Mouse (Mus musculus): Measurements from ENCODE around the gene Gm5089.
"Not testable (repeated sequence)": the region's sequence is repeated elsewhere in the genome, so short reads cannot be mapped to it uniquely, and the experiment has no call there.

Gene Gm5089

GRCm38 (mm10) chr14:122464763-122465741 lies 14.1 kb upstream of the Gm5089 start, which contains the start of gene Zic5:
Gene Zic5 (minus strand): TSS chr14:122465677.
- DNase-seq (ENCODE audit: inconsistent age in 2 of 2, low spot score in 1 of 2): peak; percentile 17 to 57

DNA sequence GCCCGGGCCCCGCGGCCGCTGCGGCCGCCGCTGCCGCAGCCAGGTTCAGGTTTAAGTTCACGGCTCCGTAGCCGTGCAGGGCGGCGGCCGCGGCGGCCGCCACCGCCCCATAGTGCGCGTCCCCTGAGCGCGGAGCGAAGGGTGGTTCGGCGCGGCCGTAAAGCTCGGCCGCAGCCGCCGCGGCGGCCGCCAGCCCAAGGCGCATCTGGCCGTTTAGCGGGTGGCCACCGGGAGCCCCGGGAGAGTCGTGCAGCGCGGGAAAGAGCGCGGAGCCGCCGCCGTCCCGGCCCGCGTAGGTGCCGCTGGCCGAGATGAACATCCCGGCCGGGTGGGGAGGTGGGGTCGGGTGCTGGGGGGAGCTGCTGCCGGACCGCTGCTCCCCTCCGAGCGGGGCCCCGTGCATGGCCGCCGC lies 13.4 kb upstream of the Gm5089 start:
- DNase-seq (ENCODE audit: inconsistent age in 2 of 2, low spot score in 1 of 2): no peak

DNA sequence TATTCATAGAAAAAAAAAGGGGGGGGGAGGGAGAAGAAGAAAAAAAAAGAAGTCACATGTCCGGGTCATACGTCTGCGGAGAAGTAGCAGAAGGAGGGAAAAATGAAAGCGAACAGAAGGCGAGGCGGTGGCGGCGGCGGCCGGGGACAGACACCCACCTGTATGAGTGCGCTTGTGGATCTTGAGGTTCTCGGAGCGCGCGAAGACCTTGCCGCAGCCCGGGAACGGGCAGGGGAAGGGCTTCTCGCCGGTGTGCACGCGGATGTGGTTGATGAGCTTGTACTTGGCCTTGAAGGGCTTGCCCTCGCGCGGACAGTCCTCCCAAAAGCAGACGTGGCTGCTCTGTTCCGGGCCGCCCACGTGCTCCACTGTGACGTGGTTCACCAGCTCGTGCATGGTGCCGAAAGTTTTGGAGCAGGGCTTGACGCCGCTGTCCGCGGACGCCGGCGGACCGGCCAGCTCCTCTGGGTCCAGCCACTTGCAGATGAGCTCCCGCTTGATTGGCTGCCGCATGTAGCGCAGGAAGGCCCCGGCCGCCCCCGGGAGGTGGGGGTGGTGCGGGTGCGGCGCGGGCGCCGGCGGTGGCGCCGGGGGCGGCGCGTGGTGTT lies 12.9 kb upstream of the Gm5089 start:
- DNase-seq (ENCODE audit: inconsistent age in 2 of 2, low spot score in 1 of 2): peak; percentile 54 to 82

DNA sequence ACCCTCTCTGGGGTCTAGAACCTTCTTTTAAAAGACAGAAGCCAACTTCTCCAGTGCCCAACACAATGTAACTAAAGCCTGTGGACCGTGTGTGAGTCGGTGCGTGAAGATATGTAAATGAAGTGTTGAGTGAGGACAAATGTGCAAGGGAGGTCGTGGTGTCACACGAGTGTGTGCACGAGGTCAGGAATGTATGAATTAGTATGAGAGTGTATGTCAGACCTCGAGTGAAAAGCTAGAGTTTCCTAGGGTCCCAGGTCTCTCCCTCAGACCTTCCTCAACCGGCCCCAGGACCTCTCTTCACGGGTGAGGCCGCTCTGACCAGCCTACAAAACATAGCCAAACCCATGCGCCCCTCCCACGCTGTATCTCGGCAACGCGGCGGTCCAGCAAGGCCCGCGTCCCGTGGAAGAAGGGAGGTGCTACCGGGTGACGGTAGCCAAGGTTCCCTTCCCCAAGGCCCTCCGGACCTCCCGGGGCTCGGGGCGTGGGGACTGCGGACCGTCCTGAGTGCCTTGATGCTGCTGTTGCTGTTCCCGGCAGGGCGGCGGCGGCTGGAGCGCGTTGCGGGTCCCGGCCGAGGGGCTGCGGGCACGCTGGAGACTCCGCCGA lies 12.3 kb upstream of the Gm5089 start:
- DNase-seq (ENCODE audit: inconsistent age in 2 of 2, low spot score in 1 of 2): peak in 1 of 2 experiments; percentile 53

- DNase-seq (ENCODE audit: inconsistent age in 2 of 2, low spot score in 1 of 2): no peak
Measured at GRCm38 (mm10) chr14:122462689-122463079, 11.8 kb upstream of the Gm5089 start.

DNA sequence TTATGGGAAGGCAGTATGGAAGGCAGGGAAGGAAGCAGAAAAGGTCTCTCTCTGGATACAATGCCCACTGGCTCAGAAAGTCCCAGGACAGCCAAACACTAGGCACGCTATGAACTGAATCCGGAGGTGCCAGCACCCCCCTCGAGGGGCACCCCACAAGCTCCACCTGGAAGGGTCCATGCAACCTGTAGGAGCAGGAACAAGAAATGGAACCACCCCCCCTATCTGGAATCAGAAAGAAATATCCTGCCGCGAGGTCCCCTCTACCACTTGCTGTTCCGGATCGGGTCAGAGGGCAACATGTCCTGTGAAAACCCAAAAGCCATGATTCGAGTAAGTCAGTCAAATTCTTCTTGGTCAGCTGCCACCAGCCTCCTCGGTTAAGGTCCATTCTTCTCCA lies 11.1 kb upstream of the Gm5089 start:
- DNase-seq (ENCODE audit: inconsistent age in 2 of 2, low spot score in 1 of 2): no peak

DNA sequence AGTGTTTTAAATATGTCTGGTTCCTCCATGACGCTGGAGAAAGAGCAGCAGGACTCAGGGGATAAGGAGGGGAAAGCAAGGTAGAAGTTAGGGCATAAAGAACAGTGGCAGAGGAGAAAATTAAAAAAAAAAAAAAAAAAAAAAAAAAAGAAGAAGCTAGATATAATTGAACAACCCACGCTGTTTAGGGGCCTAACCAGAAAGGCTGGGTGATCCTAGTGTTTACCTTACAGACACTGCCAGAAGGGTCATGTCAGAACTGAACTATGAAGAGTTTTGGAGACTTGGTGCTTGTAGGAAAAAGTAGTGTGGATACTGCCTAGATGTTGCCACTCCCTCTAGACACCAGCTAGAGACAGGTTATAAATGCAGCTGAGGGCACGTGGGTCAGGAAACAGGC lies 10.6 kb upstream of the Gm5089 start:
- DNase-seq (ENCODE audit: inconsistent age in 2 of 2, low spot score in 1 of 2): no peak

- DNase-seq (ENCODE audit: inconsistent age in 2 of 2, low spot score in 1 of 2): no peak
Measured at GRCm38 (mm10) chr14:122460226-122460625, 9.3 kb upstream of the Gm5089 start.

- DNase-seq (ENCODE audit: inconsistent age in 2 of 2, low spot score in 1 of 2): no peak
Measured at GRCm38 (mm10) chr14:122459776-122460175, 8.9 kb upstream of the Gm5089 start.

DNA sequence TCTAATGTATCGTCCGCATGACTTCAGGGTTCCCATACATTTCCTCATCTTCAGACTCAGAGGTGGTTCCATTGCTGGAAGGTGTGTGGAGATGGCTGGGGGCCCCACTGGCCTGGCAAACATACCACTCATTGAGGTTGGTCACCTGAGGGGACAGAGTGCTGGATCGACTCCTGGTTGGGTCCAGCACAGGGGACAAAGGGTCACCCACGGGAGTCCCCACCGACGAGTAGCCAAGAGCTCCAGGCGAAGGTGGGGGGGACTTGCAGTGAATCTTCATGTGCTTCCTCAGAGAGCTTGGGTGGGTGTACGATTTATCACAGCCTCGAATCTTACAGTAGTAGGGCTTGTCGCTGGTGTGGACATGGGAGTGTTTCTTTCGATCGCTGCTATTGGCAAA lies 8.4 kb upstream of the Gm5089 start:
- not testable (repeated sequence) for DNase-seq (ENCODE audit: inconsistent age in 2 of 2, low spot score in 1 of 2)

- DNase-seq (ENCODE audit: inconsistent age in 2 of 2, low spot score in 1 of 2): no peak
Measured at GRCm38 (mm10) chr14:122455562-122455958, 4.6 kb upstream of the Gm5089 start.

GRCm38 (mm10) chr14:122454901-122455561 lies 4.1 kb upstream of the Gm5089 start:
- DNase-seq (ENCODE audit: inconsistent age in 2 of 2, low spot score in 1 of 2): no peak

DNA sequence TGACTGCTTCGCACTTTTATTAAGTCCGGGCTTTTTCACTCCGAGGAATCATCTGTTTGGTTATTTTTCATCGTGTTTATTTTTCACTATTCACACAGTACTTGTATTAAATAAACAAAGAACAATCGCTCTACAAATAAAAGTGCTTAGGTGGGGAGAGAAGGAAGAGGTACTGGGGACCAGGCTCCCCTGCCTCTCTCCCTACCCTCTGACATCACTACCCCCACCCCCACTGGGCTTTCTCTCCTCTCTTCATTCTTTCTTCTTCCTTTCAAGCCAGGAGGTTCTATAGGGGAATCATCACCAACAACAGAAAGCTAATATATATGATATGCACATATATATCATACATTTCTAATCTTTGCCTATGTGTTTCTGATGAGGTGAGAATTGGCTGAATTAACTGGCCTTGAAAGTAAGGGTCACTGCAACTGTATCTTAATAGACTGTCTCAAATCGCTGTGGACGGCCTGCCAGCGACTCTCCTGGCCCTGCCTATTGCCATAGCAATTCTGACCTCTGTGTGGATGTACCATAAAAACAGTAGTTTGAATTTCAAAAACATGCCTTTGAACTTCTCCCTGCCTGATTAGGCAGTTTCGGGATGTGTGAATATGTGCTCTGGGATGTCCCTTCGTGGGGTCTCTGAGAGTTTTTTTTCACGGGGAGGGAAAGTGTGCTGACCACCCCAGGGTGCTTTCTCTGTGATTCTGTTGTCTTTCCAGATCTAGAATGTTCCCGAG lies 3.3 kb upstream of the Gm5089 start:
- no peak for DNase-seq (ENCODE audit: inconsistent age in 2 of 2, low spot score in 1 of 2)

GRCm38 (mm10) chr14:122453388-122453995 lies 2.6 kb upstream of the Gm5089 start:
- DNase-seq (ENCODE audit: inconsistent age in 2 of 2, low spot score in 1 of 2): peak in 1 of 2 experiments; percentile 53

DNA sequence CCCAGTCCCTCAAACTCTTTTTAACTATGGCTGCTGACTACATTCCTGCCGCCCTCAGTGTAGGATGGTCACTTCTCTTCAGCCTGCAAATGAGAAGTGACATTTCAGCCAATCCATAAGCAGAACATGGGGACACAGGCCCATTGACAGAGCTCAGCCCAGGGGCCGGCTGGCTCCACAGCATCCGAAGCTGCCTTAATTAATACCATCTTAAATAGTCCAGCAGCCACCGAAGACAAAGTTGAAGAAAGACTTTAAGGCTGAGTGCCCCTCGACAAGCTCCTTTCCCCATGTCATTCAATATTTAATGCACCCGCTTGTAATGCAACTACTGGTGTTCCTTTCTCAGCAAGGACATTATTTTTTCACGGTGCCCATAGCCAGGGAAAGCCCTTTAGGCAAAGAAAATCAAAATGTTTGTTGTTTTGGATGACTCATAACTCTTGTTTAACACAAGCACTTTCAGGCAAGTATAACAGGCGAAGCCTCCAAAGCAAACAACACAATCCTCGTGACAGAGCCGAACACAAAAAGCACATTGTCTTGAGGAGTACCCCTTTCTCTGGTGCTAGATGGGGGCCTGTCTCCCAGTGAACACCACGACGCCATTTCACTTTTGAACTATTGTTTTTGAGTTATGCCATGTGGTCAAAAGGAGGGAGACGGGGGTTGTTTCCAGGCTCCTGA lies 1.9 kb upstream of the Gm5089 start:
- no peak for DNase-seq (ENCODE audit: inconsistent age in 2 of 2, low spot score in 1 of 2)

- DNase-seq (ENCODE audit: inconsistent age in 2 of 2, low spot score in 1 of 2): no peak
Measured at GRCm38 (mm10) chr14:122451551-122452145, 733 bp upstream of the Gm5089 start.

DNA sequence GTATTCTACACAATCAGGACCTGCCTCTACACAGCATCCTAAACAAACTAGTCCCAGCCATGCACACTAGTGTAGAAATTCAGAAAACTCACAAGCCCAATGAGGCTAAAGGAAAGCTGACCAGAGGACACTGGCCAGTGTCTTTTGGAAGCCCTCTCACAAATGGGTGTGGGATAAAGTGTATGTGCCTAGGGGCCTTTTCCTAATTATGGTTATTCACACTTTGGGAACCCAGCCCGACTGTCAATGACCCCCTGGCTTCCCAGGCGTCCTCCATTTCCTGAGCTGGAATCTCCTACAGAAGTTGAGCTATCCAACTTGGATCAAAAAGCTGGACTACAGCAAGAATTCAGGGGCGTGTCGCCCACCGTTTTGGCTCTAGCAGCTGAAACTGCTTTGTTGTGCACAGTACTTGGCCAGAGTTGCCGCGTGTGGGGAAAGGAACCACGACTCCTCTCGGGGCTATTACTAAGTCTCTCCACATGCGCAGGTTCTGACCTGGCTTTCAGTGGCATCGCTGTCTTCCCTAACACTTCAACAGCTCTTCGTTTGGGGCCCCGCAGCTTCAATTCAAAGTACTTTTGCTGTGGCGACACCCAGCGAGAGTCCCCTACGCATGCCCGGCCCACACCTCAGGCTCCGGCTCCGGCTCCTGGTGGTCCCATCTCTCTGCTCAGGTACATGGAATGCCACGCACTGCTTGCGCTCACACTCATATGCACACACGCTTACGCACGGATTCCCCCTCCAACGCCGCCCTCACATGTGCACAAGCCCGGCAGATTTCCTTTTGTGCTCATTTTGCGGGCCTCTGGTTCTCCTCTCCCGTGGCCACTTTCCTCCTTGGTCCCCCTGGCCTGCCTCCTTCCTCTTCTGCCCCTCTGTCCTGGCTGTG lies 1.1 kb downstream of the Gm5089 start:
- DNase-seq (ENCODE audit: inconsistent age in 2 of 2, low spot score in 1 of 2): no peak

DNA sequence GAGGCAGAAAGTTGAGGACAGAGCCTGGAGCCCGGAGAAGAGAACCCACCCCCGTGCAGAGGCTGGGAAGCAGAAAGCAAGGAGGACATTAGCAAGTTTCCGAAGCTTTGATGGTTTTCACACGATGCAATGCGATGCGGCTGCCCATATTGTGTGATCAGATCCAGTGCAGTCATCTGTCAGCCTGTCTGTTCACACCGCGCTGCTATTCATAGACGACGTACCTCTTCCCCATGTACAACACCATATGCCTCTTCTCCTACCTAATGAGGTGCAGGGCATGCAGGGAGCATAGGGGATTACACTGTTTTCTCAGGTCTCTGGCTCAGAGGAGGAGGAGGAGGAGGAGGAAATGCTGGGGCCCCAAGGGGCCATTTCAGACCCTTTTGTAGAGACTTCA lies 14.1 kb downstream of the Gm5089 start:
- DNase-seq (ENCODE audit: inconsistent age in 2 of 2, low spot score in 1 of 2): no peak
